Mouse (Mus musculus): Measurements from ENCODE around the gene Wdr5b. TPM values are rescaled to one million over a fixed set of nuclear protein-coding genes. Genes with fewer than 3 reads are reported as not detected.
"Not testable (repeated sequence)": the region's sequence is repeated elsewhere in the genome, so short reads cannot be mapped to it uniquely, and the experiment has no call there.

Gene Wdr5b
- total RNA-seq (2021): 1 to 10 TPM; 5.9 to 6.1 TPM

- peak; percentile 90 for DNase-seq
Measured at GRCm38 (mm10) chr16:36040640-36041624, at the start of gene Wdr5b. Wdr5b (plus strand) TSS chr16:36041190.

- DNase-seq: no peak
Measured at GRCm38 (mm10) chr16:35992391-35992790, 48.6 kb upstream of the Wdr5b start.

- no peak for DNase-seq
Measured at GRCm38 (mm10) chr16:35993316-35993715, 47.7 kb upstream of the Wdr5b start.

- DNase-seq: not testable (repeated sequence)
Measured at GRCm38 (mm10) chr16:35998852-35999251, 42.1 kb upstream of the Wdr5b start.

GRCm38 (mm10) chr16:36008396-36008795 is 32.6 kb upstream of the Wdr5b start:
- no peak for DNase-seq

- DNase-seq: no peak
Measured at GRCm38 (mm10) chr16:36016335-36016734, 24.7 kb upstream of the Wdr5b start.

- not testable (repeated sequence) for DNase-seq
Measured at GRCm38 (mm10) chr16:36028120-36028519, 12.9 kb upstream of the Wdr5b start.

- DNase-seq: no peak
Measured at GRCm38 (mm10) chr16:36041625-36042020, 633 bp downstream of the Wdr5b start.

GRCm38 (mm10) chr16:36043073-36043472 is 2.1 kb downstream of the Wdr5b start:
- DNase-seq: no peak

GRCm38 (mm10) chr16:36043964-36044363 is 3.0 kb downstream of the Wdr5b start:
- no peak for DNase-seq

GRCm38 (mm10) chr16:36047538-36047937 is 6.5 kb downstream of the Wdr5b start:
- no peak for DNase-seq

GRCm38 (mm10) chr16:36051491-36051890 is 10.5 kb downstream of the Wdr5b start:
- no peak for DNase-seq

GRCm38 (mm10) chr16:36053524-36054275 is 12.7 kb downstream of the Wdr5b start:
- peak; percentile 61 for DNase-seq

- DNase-seq: no peak
Measured at GRCm38 (mm10) chr16:36054920-36055319, 13.9 kb downstream of the Wdr5b start.

GRCm38 (mm10) chr16:36056416-36056815 is 15.4 kb downstream of the Wdr5b start:
- DNase-seq: no peak

- no peak for DNase-seq
Measured at GRCm38 (mm10) chr16:36057933-36058475, 17.0 kb downstream of the Wdr5b start.

- DNase-seq: not testable (repeated sequence)
Measured at GRCm38 (mm10) chr16:36062534-36062933, 21.5 kb downstream of the Wdr5b start.

- DNase-seq: no peak
Measured at GRCm38 (mm10) chr16:36063315-36063714, 22.3 kb downstream of the Wdr5b start.

- DNase-seq: no peak
Measured at GRCm38 (mm10) chr16:36064904-36065303, 23.9 kb downstream of the Wdr5b start.

GRCm38 (mm10) chr16:36067694-36068093 is 26.7 kb downstream of the Wdr5b start:
- no peak for DNase-seq

GRCm38 (mm10) chr16:36068356-36068755 is 27.4 kb downstream of the Wdr5b start:
- no peak for DNase-seq

- DNase-seq: no peak
Measured at GRCm38 (mm10) chr16:36069819-36070575, 29.0 kb downstream of the Wdr5b start.

All from heart, postnatal 4 days (tissue).